Mouse (Mus musculus) embryonic fibroblast, embryonic 13.5 days (primary cell): Measurements from ENCODE around the gene Myo9b.

Experiments
- CTCF ChIP-seq: IDR thresholded peaks from 2 replicates; pipeline ENCODE4 v1.5.1; 2011; ENCODE audit warnings: mild to moderate bottlenecking, control low read depth, low read length, moderate library complexity, borderline replicate concordance; ENCODE audit not compliant: insufficient read depth
- POLR2A ChIP-seq: IDR thresholded peaks from 2 replicates; pipeline ENCODE4 v1.6.1; 2011; ENCODE audit warnings: low read depth, mild to moderate bottlenecking, control low read depth, low read length, moderate library complexity

DNA sequence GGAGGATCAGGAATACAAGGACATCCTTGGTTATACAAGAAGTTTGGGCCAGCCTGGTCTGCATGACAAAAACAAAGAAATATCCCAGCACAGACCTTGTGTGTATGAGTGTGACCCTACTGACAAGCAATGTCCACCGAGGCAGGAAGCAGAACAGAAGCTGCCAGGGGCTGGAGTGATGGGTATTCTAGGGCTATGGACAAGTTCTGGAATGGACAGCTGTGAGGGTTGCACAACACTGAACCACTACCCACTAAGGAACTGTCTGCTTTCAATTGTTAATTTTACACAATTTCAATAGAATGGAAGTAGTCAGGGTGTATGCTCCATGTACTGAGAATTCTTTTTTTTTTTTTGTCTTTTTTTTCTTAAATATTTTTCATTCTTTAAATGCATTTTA lies 24.3 kb upstream of the Myo9b start:
- no peak for TF ChIP-seq POLR2A
- no peak for TF ChIP-seq CTCF
